ENCODE assay signal across 10 mouse cellular contexts in the genomic region with DNA sequence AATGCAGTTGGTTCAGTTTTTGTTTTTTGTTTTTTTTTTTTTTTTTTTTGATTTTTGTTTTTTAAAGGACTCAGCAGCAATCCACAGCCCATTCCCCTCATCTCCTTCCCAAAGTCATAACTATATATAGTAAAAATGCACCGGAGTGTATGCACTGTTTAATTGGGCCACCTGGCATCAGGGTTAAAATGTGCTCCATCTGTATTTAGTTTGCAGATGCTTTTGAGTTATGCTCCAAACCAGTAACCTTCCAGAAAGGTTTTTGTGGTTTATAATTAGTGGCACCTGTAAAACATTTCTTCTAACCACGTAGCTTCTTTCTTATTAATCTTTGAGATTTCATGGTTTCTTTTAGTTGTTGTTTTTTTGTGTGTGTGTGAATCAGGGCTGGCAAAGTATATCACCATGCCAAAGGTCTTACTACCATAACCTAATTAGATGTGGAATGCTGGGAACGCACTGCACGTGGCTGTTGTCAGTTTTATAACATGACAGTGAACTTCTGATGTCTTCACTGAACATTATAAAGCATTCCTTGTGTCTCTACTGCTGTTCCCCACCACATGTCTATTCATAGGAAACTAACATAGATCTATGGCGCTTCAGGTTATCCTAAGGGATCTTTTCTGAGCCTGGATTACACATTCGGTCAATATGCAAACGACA.
DNase-seq lines count a peak whose midpoint lies in the region; ATAC-seq and TF ChIP-seq lines count a peak whose summit lies in the region.
"Had no signal": no experiment of that assay in that cellular context is flagged by ENCODE, and none has a peak within 500 bp of the region (broad histone marks: within the 10 kb centered on the region; RNA-seq: fewer than 3 reads in every experiment).

No protein-coding gene starts in this region.

- no peak overlapping the region for H3ac ChIP-seq in myocyte (ENCODE audit: control insufficient read depth, insufficient read length)

- H3K79me2 ChIP-seq in myocyte (ENCODE audit: control insufficient read depth, insufficient read depth), result peaks cover 65% of the 10 kb centered on the region

- intact Hi-C loops in heart, postnatal 36 days (cut with DNase I), result no loop called here

- ATAC-seq in embryonic facial prominence, embryonic 15.5 days (ENCODE audit: insufficient number of reproducible peaks, low FRiP score, low TSS enrichment, low read depth), result no peak
- ATAC-seq: activated CD4-positive, CD25-positive, alpha-beta regulatory T cell, adult 4 months had no signal

- H3K9me3 ChIP-seq in embryonic facial prominence, embryonic 15.5 days (replicated peaks), result no peaks in the 10 kb centered on the region
- H3K9me3 ChIP-seq: limb, embryonic 15.5 days had no signal

- H3K4me2 ChIP-seq in embryonic facial prominence, embryonic 15.5 days (replicated peaks), result no peak overlapping the region
- H3K4me2 ChIP-seq in myocyte (ENCODE audit: low read depth), result peak overlapping the region; percentile 71

- H3K27me3 ChIP-seq in embryonic facial prominence, embryonic 15.5 days, result no peaks in the 10 kb centered on the region
- H3K27me3 ChIP-seq in myocyte (ENCODE audit: control insufficient read depth, insufficient read depth, insufficient read length), result no peaks in the 10 kb centered on the region
- H3K27me3 ChIP-seq: limb, embryonic 15.5 days had no signal

- H3K4me3 ChIP-seq in layer of hippocampus, adult 2 months, result no peak overlapping the region
- no peak overlapping the region for H3K4me3 ChIP-seq in embryonic facial prominence, embryonic 15.5 days (replicated peaks)
- H3K4me3 ChIP-seq in myocyte, result no peak overlapping the region
- H3K4me3 ChIP-seq: limb, embryonic 15.5 days had no signal

- H3K9ac ChIP-seq in embryonic facial prominence, embryonic 15.5 days, result no peak overlapping the region
- H3K9ac ChIP-seq: limb, embryonic 15.5 days had no signal

- DNase-seq in heart, adult 11 months, result peak; percentile 34
- DNase-seq in heart, postnatal 36 days, result no peak
- no peak for DNase-seq in layer of hippocampus, adult 2 months (ENCODE audit: low spot score in 2 of 2)
- no peak for DNase-seq in layer of hippocampus, adult 9-10 months (ENCODE audit: low spot score)
- no peak for DNase-seq in urinary bladder, postnatal 4 days (ENCODE audit: low spot score in 2 of 2)
- no peak for DNase-seq in yolk sac, embryonic 10.5 days (ENCODE audit: low spot score)

- 18% methylated on average over 7 of the region's 7 CpGs for WGBS in embryonic facial prominence, embryonic 15.5 days

- peaks cover 25% of the 10 kb centered on the region for H3K4me1 ChIP-seq in embryonic facial prominence, embryonic 15.5 days

- peak overlapping the region; percentile 69 for H3K27ac ChIP-seq in layer of hippocampus, adult 2 months
- H3K27ac ChIP-seq in embryonic facial prominence, embryonic 15.5 days (replicated peaks), result peak overlapping the region; percentile 78
- H3K27ac ChIP-seq: limb, embryonic 15.5 days had no signal

- H3K36me3 ChIP-seq in embryonic facial prominence, embryonic 15.5 days, result no peaks in the 10 kb centered on the region
- H3K36me3 ChIP-seq in myocyte (ENCODE audit: control insufficient read depth, insufficient read depth), result peaks cover 11% of the 10 kb centered on the region
- H3K36me3 ChIP-seq: limb, embryonic 15.5 days had no signal

- TF ChIP-seq CTCF in layer of hippocampus, adult 2 months (conservative IDR thresholded peaks at IDR 0.05), result no peak

- TF ChIP-seq POLR2A in myocyte (IDR thresholded peaks at IDR 0.05; ENCODE audit: insufficient read length, low read depth), result no peak

TF ChIP-seq in myocyte, 11 proteins besides CTCF, POLR2A, EP300 and RAD21:
- TF ChIP-seq TCF3 (IDR thresholded peaks at IDR 0.05; ENCODE audit: insufficient read length, low read depth) (no peak), USF1 (IDR thresholded peaks at IDR 0.05; ENCODE audit: low read depth) (no peak), MYOD1 (IDR thresholded peaks at IDR 0.05; ENCODE audit: control insufficient read depth in 1 of 3, insufficient read length in 2 of 3, low read depth in 2 of 3) (no peak), TCF12 (IDR thresholded peaks at IDR 0.05; ENCODE audit: insufficient read depth, poor library complexity, severe bottlenecking) (no peak), POLR2AphosphoS2 (IDR thresholded peaks at IDR 0.05; ENCODE audit: insufficient read length, low read depth) (no peak), E2F4 (IDR thresholded peaks at IDR 0.05; ENCODE audit: insufficient read depth) (no peak), REST (IDR thresholded peaks at IDR 0.05; ENCODE audit: insufficient read depth, insufficient read length) (no peak)
